Mouse (Mus musculus) T-helper 1 cell (primary cell): ENCODE results near the gene Cyth3.

Source experiments
- in situ Hi-C: fragments of 300-600 bp; cut with MboI, MseI; formaldehyde crosslinking; loops from one replicate; pipeline ENCODE4 v1.15.1; 2025; ENCODE audit warnings: high pct_unique_total_duplicates

The Cyth3 gene

DNA sequence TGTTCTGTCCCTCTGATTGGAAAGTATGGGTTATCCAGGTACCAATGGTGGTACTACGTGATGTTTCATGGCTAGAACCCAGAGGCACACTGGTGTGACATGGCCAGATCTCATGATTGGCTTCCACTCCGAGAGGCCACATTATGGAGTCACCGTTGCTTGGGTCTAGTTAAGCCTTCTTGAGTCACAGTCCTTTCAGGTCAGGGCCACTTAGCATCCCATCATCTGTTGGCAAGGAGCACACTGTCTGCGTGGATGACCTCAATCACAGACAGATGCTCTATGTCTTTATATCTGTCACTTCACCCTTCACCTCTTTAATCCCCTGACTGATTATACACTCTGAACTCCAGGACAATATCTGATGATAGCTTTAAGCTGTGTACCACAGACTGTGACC is 6.1 kb upstream of the Cyth3 start:
- in situ Hi-C loops, result no loop called here

DNA sequence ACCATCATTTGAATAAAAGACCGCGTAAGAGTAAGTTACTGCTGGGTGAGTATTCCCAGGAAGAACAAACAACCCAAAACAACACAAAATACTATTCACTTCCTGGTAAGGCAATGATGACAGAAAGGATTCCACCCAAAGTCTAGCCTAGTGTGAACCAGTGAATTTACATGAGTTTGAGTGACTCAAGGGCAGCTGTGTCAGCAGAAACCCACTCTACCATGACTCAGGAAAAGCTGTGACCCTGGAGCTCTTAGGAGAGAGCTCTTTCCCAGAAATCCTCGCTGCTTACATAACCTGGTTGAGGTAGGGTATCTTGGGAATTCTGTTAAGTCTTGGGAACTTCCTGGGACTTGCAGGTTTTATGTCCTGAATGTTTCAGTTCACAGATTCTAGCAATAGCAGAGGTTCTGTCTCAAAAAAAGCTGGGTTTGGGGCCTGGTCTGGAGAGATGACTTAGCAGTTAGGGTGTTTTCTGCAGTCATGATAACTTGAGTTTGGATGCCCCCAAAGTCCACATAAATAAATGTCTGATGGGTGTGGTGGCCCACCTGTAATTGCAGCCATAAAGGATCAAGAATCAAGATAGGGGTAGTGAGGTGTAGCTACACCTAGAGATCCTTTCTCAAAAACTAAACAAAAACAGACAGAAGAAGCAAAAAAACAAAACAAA is 5.5 kb upstream of the Cyth3 start:
- in situ Hi-C loops, result no loop called here

DNA sequence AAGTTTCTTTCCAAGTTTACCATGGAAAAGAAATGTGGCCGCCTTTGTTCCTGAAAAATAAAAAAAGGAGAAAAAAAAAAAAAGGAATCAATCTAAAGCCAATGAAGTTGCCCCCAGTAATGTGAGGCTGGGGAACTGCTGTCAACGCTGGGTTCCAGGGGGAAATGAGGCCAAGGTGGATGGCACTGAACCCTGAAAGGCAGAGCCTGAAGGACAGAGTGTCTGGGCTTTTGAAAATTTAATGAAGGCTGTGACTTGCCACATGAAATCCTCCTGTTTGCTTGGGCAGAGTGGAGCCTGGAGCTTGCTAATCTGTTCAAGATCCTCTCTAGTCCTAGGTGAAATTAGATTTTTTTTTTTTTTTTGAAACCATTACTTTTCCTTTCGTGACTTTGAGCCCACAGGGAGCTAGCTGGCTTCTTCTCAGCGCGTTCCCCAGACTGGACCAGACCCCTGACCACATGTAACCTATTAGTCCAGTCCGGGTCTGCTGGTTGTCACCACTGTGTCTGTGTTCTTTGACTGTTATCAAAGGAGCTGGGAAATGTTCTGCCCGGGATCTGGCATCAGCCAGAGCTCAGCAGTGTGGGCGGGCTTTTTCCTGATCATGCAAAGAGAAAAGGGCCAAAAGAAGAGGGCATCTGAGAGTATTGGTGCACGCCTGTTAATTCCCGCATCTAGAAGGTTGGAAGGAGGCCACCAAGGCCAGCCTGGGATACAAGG is 4.6 kb upstream of the Cyth3 start:
- in situ Hi-C loops, result no loop called here

DNA sequence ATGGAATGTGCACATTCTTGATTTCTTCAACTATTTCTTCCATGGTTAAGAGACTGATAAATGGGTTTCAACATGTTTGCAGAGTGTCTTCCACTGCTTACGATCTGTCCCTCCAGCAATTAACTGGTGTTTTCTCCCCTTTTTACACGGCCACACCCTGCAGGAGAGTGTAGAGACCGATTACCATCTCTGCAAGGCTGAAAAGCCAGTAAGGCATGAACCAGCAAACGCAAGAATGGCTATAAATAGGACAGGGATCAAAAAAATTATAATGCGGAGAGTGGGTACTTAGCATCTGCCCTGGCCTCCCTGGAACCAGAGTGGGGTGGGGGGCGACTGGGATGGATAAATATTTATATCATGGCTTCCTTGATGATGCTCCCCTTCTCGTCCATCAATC is 3.7 kb upstream of the Cyth3 start:
- in situ Hi-C loops, result no loop called here

DNA sequence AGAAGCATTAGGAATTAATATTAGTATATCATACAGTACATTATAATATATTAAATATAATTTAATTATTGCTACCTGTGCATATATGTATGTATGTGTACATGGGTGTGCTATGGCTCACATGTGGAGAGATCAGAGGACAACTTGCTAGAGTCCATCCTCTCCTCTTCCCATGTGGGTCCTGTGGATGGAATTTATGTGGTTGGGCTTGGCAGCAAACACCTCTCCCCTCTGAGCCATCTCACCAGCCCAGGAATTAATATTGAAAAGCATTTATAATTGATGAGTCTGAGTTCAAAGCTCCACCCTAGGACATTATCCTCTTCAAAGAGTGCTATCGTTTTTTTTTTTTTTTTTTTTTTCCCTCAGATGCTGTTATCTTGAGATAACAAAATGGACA is 2.1 kb upstream of the Cyth3 start:
- in situ Hi-C loops, result no loop called here

DNA sequence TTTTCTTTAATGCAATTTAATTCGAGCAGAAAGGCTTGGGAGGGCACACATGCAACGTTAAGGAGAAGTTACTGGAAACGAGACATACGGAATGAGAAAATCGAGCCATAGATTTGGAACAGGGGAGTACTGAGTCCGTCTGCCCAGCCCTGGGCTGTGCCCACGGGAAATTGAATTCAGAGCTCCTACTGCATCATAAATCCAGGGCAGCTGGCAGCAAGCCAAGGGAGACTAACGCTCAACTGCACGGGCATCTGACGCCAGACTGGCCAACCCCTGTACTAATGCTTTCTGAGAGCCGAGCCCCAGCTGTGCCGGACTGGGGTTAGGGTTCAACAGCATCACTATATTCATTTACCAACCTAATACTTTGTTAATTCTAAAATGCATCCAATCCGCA is 1.3 kb upstream of the Cyth3 start:
- in situ Hi-C loops, result no loop called here

DNA sequence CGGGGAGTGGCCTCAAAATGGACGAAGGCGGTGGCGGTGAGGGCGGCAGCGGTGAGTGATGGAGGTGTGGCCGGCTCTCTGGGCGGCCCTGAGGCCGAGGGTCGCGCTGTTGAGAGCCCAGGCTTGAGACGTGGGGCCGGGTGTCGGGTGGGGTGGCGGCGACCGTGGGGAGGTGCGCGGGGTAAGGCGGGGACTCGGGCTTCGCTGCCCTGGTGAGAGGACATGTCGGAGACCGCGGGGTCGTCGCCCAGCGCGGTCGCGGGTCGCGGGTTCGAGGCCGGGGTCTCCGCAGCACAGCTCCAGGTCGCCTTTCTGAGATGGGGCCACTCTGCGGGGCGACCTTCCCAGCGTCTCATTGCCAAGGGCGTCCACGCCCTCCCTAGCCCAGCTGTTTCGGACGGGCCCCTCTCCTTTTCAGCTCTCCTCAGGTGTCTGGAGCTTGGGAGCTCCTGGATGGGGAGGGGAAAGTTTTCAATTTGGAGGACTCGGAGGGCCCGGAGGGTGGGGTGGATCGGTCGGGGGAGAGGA is 440 bp downstream of the Cyth3 start:
- in situ Hi-C loops, result no loop called here

DNA sequence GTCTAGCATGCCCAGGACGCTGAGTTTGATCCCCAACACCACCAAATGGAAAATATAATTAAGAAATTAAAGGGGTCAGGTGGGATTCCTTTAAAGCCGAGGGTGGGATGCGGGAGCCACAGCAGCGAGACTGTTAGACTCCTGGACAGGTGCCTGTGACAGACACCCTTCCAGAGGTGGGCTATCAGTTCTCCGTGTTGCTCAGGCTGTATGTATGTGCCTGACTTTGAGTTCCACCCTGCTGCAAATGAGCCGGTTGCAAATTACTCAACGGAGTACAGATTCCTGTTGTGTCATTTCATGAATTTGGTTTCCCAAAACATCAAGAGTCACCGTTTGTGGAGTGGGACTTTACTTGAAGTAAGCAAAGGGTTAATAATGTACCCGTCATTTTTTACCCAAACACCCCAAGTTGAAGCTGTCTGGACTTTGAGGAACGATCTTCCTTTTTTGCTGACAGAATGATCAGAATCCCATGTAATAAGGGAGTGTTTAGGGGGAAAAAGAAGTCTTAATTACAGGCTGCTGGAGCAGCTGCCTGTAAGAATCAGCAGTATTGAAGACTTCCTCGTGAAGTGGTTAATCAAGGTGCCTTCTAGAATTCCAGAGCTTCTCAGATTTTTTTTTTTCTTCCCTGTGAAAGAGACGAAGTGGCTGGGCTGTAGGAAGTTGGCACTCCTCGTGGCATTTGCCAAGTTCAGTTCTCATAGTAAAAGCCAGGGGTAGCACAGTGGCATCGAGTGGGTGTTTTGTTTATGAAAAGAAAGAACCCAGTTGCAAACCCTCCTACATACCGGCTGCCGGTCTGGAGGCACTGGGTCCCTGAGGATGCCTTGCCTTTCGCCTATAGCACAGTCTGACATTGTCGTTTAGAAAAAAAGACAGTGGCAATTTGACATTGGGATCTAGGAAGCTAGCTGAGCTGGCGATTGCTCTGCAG is 1.4 kb downstream of the Cyth3 start:
- in situ Hi-C loops, result no loop called here

DNA sequence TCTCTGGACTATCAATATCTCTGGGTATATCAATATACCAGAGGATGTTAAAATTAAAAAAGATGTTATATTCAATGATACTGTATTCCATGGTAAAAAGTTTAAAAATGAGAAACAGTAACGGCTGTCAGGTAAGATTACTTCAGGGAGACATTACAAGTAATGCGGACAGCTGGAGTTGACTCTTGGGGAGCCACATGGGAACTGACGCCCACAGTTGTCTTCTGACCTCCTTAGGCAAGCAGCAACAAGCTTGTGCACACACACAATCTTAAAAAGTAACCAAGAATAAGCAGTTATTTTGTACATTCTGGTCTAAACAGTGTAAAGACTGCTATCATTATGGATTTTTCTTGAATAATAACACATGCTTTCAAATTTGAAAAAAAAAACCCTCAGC is 2.2 kb downstream of the Cyth3 start:
- in situ Hi-C loops, result no loop called here

DNA sequence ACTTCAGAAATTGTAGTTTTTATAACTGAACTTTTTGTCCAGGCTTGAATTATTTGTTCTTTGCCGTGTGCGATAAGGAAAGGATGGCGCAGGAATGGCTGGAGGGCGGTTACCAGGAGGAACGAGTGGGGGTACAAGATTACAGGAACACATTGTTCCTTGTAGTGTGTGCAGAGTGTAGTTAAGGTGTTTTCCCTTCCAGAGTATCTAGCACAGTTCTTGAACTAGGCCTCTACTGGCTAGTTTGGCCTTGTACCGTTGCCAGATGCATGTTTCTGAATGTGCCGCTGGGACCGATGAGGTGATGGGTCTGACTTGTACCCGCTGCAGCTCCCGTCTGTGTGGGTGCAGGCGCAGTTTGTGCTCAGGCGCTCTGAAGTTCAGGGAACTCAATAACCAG is 3.2 kb downstream of the Cyth3 start:
- in situ Hi-C loops, result no loop called here

DNA sequence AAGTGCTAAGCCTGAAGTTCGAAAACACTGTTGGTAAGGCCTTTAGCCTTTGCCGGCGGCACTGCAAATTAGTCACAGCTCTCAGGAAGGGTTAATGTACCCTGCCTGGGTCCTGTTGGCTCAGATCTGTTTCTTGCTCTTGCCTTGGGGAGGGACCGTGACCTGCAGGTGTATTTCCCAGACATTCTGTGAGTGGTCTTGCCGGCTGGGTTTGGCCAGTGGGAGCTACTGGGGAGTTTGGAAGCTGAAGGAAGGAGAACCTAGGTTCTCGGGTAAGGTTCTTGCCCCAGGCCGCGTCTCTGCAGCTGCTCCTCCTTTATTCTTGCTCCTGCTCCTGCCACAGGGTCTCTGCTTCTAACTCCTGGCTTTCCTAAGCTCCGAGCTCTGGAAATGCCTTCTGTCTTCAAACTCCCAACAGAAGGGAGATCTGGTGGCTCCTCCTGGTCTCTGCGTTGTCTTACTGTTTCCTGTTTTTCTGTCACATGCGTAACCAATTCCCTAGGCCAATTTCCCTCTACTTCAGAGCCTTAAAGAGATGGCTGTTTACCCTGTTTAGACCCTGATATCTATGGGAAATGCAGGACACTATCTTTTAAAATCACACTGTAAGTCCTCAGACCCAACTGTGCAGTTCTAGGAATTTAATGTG is 3.8 kb downstream of the Cyth3 start:
- in situ Hi-C loops, result no loop called here

DNA sequence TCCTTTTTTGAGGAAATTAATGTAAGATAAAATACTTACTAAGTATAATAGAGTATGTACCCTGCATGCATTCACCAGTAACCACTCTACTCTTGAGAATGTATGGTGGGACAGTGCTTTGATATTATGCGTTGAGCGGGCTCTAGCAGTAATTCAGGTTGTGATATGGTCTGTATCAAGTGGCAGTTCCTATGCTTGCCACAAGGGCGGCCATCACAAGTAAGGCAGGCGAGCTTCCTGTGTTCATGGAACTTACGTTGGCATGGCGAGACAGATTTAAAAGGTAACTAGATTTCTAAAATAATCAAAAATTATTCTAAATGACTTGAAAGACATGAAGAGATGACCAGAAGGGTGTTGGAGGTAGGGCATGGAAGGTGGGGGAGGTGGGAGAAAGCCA is 5.3 kb downstream of the Cyth3 start:
- in situ Hi-C loops, result no loop called here

DNA sequence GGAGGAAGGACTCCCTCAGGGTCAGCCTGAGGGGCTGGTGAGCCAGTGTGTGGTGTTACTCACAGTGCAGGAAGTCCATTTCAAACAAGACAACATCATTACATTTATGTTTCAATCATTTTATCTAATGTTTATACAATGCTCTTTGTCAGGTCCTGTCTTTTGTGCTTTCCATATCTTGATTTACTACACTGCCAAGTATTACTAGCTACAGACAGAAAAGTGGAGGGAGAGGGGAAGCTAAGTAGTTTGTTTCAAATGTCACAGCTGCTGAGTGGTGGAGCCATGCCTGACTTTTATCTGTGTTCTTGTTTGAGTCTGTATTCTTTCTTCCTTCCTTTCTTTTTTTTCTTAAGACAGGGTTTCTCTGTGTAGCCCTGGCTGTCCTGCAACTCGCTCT is 5.7 kb downstream of the Cyth3 start:
- in situ Hi-C loops, result no loop called here

DNA sequence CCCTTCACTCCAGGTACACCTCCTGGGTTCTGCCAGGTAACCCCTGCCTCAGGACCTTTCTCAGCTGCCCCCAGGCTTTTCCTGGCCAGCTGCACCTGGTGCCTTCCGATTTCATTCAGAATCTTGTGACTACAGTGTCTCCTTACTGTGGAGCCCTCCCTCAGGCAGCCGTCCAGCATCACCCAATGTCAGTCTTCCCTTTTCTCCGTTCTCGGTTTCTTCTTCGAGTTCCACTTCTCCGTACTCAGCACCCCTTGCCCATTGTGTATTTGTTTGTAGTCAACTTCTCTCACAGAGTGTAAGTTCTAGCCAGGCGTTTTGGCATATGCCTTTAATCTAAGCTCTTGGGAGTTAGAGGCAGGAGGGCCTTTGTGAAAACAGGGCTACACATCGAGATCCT is 7.4 kb downstream of the Cyth3 start:
- in situ Hi-C loops, result no loop called here

DNA sequence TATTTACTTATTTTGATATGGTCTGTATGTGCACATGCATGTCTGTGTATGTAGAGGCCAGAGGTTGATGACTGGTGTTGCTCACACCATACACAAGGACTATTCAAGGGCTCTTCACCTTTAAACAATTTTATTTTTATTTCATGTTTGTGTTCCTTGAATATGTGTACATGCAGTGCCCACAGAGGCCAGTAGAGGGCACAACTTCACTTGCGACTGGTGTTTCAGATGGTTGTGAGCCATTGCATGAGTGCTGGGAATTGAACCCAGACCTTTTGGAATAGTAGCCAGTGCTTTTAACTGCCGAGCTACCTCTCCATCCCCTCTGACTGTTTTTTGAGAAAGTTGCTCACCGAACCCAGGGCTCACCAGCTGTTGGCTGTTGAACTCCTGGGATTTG is 8.0 kb downstream of the Cyth3 start:
- in situ Hi-C loops, result no loop called here

DNA sequence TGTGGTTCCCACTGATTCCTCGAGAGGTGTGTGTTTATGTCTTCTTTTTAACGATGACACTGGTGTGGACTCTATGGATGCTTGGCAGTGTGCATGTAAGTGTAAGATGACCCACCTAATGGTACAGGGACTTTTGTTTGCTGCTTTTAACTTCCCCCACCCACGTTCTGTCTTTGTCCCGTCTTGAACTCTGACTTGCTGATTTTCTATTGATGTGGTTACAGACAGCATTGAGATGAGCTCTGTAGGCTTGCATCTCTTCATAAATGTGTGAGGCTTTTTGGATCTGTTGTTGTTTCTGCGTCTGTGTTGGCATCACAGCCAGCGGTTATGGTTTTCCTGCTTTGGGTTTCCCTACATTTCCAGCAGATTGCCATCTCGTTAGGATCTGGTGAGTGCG is 8.5 kb downstream of the Cyth3 start:
- in situ Hi-C loops, result no loop called here

DNA sequence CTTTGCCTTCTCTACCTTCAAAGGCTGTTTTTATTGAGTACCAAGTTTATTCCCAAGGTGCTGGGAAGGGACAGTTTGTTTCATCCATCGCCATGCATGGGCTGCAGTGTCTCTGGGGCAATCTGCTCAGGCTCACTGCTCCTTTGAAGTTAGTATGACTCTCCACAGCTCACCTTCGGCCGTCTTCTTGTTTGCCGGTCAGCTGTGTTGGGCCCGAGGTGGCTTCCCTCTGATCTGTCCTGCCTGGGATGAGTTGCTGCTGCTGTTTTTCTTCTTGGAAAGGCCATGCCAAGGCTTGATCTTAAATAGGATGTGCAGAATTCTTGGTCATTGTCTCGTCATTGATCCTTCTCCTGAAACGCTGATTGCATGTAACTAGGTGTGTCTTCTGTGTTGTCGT is 9.3 kb downstream of the Cyth3 start:
- in situ Hi-C loops, result no loop called here

DNA sequence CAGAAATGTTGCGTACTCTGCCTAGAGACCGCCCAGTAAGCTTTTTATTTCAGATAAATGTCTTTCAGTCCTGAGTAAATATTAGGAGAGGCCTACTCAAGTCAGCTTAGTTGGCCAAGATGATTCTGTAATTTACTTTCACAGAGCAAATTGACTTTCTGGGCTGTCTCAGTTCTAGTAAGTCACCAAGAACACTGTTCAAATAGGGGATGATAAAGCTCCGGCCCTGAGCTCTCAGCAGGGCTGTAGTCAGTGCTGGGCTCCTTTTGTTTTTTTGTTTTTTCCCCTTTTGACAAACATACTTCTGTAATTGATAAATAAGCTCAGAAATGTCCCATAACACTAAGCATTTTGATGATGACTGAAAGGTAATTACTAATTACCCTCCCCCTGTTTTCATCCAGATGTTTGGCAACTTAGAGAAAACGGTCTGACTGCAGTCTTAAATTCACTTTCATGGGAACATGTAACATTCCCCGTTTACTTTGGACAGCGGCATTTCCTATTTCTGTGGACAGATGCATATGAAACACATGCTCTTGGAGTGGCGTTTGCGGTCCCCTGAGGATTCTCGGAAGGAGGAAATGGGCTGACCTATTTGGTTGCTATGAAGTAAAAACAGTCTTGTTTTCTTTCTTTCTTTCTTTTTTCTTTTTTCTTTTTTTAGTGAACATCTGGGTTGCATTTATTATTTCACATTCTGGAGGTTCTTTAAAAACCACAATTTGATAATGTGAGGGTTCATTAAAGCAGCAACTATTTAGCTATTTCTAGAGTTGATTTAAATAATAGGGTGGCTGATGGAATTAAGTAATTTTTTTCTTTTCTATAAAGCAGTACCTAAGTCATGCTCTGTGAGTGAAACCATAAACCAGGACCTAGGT is 10.7 kb downstream of the Cyth3 start:
- in situ Hi-C loops, result no loop called here

DNA sequence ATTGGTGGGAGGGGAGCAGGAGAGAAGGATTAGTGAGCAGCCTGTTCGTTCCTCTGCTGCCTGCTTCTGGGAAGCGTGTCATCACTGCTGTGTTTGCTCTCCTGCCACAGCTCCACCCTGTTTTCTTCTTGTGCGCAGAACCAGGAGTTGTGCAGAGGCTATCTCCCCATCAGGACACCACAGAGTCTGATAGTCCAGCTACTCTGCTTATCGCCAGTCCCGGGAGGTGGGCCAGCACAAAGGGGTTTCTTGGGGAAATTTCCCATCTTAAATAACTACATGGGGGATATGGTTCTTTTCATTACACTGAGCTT is 11.3 kb downstream of the Cyth3 start:
- in situ Hi-C loops, result no loop called here

DNA sequence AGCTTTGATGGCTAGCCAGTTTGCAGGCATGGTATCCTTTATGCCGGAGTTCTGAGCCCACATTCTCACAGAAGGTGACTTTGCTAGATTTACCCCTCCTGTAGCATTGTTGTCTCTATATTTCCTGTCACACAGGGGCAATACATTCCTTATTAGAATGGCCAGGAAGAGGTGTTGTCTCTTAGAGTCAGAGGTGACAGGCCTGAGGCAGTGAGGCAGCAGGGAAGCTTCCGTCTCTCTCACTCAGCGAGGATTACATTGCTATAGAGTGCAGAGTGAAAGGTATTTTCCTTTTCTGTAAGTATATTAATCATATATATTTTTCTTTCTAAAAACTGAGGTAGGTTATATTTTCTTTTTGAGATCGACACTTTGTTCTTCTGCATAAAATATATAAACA is 11.6 kb downstream of the Cyth3 start:
- in situ Hi-C loops, result no loop called here

DNA sequence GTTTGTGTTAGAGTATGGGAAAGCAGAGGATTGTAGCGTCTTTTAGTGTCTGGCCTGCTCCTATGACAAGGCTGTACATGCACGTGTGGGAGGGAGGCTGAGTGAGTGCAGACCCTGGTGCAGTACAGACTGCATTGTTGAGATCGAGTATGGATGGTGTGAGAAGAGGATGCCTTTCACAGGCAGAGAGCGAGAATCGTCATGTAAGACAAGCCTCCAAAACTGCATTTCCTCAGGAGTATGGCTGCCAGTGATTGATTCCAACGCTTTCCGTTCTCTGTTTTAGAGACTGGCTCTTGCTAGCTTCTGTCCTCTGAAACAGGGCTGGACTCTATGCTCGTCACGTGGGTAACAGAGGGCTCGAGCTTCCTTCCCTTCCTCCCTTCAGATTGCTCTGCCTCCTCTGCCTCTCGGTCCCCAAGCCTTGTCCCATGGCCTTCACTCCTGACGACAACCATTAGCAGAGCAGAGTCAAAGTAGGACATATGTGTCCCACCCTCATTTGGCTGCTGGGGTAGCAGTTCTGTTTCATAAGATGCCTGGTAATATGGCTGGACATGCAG is 12.4 kb downstream of the Cyth3 start:
- in situ Hi-C loops, result no loop called here
